Mouse (Mus musculus) layer of hippocampus, adult 8-10 months (tissue): ENCODE measurements around the gene Usp31. TPM values are rescaled to one million over a fixed set of nuclear protein-coding genes. Genes with fewer than 3 reads are reported as not detected.
A peak's percentile ranks its signal among the peaks of the same experiment; 100 is the strongest.

ENCODE experiments used
- DNase-seq, 2 experiments: peaks; one replicate each; pipeline ENCODE4 v3.0.0; 2022; ENCODE audit warnings: low spot score in 2 of 2
- total RNA-seq, 4 experiments: library from RNA; stranded (reverse); gene quantifications; 2 replicates each; pipeline ENCODE4 v1.2.4; 2022

Gene Usp31
- total RNA-seq, 4 experiments from 2014 or later: 52.1 to 73.5 (median 62.9) TPM

DNA sequence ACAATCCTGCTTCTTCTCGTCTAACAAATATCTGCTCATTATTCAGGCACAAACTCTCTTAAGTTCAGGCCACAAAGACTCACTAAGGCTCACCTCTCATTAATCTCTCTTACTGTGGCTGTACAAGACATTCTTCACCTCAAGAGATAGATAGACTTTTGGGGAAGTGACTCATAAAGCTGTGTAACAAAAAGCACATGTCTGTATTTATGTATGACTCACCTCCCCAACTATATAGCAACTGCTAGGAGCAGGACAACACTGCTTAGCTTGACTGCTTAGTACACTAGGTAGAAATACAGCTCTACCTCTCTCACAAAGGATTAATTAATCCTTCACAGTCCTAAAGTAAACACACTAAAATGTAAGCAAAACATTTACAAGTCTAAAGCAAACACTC, 46.3 kb downstream of the Usp31 start:
- DNase-seq: no peak

DNA sequence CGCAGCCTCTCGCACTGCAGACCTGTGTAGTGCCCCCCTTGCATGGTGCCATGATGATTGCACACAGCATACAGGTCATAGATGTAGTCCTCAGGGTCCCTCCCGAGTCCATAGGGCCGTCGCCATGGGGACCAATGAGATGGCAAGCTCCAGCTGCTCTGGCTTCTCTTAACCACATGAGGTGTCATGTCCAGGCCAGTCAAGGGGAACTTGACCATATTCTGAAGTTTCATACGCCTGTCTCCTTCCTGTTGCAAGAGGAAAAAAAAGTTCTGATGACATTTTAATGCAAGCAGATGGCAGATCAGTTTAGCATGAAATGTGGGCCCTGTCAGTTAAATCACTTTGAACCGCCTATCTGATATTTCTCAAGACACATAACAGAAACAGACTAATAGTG, 48.2 kb downstream of the Usp31 start:
- DNase-seq: no peak

DNA sequence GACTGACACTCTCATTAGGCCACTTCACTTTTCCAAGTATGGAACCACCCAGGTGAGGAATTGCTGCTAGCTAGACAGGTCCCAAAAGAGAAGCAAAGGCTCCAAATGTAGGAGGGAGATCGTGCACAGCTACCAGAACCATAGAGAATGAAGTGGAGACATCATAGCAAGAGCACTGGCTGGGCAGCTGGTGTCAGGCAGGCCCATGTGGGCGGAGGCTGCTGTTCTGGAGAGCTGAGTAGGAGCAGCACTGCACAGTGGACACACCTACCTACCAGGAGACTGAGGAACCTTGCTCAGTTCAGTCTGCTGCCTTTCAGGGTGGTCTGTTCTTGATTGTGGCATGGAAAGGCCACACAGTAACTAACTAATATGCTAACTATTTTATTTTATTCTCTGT, 52.4 kb downstream of the Usp31 start:
- no peak for DNase-seq

DNA sequence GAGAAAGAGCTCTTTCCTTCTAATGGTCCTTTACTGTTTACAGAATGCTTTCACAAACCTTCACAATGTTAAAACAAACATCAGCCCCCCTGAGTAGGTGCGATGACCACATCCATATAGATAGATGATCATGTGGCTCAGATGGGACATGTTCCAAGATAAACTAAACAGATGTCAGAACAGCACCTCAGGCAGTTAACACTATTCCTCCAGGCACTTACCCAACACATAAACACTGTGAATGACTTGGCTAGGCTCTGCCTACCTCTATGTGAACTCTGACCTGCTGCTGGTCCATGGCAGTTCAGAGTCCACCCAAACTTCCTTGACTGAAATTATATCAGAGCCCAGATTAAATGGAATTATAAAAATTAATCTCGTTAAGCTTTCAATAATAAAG, 54.4 kb downstream of the Usp31 start:
- DNase-seq: no peak

DNA sequence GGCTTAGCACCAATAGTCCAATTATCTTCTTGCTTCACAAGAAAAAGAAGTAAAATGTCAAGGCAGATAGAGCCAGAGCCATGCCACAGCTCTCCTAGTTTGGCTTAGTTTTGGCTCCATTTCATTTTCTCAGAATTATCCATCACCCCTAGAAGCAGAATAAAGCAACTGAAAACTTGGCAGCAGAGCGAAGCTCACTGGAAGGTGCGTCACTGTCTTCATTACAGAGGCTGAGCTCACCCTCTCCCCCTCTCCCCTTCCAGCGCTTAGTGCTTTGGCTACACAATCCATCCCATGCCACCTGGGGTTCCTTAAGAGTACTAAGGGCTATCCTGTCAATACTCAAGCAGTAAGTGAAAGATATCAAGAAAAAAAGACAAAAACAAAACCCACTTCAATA, 56.3 kb downstream of the Usp31 start:
- no peak for DNase-seq

DNA sequence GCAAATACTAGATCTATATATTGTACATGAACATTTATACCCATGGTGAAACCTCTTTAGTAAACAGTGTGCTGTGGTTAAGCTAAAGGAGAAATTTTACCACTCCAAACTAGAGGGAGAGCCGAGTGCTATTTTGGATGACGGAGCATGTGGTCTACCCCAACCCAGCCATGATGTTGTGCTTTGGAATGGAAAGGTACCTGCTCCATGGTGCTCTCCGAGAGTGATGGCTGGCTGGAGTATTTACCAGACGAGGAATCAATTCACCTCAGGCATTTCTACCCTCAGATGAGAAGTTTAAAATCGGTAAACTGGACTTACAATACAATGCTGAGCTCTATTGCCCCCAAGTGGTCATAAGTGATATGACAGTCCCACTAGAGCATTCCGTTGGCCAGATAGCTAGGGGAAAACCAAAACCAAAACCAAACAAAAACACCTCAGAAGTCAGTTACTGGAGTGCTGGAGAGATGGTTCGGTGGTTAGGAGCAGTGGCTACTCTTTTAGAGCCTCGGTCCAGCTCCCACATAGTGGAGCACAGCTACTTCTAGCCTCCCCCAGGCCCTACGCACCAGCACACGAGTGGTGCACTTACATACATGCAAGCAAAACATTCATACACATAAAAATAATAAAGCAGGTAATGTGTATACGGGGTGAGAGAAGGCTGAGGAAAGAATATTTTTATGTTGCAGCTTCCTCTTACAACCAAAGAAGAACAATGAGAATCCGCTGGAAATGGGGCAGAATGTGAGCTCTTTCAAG, 65.9 kb downstream of the Usp31 start:
- DNase-seq: peak; percentile 34 to 67

DNA sequence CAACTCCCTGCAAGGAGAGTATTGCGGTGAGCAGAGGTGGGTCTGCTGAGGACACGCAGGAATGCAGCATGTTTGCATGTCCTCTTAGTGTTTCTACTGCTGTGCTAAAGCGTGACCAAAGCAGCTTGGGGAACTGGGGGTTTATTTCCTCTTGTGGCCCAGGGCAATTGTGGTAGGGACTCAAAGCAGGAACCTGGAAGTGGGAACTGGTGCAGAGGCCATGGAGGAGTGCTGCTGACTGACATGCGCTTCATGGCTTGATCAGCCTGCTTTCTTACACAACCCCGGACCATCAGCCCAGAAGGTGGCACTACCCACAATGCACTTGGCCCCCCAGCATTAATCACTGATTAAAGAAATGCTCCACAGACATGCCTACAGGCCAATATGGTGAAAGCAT, 70.3 kb downstream of the Usp31 start:
- DNase-seq: no peak

DNA sequence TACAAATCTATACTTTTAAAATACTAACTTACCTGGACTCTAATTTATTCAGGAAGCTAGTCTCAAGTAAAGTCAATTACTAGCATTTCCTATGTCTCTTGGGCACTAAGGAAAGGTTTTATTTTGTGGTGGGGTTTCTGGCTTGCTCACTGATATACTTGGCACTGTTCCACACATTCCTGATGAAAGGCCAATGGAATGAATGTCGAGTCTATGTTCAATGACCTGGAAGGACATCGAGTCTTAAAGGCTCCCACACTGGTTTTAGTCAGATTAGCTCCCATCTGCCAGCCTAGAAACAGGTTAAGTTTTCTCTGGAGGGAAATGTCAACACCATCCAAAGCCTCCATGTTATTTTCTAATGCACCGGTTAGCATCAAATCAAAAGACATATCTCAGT, 72.8 kb downstream of the Usp31 start:
- no peak for DNase-seq

DNA sequence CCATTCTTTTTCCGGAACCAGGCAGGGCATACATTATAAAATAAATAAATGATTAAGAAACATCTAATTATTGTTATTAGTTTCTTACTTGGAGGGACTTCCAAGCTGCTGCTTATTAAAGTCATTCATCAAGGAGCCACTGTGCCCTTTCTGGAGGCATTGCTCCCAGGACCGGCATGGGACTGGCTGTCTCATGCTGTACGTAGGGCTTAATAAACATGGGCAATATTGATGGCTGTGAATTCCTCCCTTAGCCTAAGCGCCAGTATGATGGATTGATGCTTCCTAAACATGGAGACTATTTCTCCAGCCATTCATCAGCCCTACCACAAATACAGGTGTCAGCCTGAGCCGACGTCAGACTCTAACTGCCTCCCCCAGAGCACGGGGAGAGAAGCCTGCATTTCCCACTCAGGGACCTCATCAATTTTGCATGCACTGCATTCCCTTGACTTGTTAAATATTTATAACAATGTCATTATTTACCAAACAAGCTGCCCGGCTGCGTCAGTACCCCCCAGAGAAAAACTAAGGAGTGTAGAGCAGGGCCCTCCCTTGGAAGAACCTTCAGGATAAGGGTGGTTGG, 84.1 kb downstream of the Usp31 start:
- no peak for DNase-seq

DNA sequence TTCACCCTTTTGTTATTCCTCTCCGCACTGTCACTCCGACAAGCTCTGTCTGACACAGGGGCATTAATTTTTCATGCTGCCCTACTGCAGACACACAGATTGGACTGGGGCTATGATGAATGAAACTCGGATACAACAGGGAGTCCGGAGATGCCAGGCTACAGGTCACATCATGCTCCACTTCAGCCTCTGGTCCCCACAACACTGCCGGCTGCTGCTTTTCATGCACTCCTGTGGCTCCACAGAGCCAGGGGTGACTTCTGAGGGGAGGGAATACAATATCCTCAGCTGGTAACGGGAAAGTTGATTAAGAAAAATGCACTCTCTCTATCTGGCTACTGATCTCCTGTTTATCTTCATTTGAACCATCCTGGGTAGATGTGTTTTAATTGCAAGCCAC, 84.6 kb downstream of the Usp31 start:
- DNase-seq: no peak

DNA sequence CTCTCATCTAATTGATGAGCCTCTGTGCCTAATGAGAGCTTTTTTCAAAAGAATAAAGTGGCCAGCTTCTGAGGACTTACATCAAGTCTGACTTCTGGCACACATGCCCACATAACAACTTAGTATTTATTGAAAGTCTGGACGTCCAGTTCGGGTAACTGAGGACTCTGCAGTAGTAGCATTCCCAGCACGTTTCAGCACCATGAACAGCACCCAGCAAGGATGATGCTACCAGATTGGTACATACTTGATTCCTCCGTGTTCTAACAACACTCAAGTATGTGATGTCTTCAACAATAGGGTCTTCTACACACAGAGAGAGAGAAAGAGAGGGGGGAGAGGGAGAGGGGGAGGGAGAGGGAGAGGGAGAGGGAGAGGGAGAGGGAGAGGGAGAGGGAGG, 105.4 kb downstream of the Usp31 start:
- no peak for DNase-seq

DNA sequence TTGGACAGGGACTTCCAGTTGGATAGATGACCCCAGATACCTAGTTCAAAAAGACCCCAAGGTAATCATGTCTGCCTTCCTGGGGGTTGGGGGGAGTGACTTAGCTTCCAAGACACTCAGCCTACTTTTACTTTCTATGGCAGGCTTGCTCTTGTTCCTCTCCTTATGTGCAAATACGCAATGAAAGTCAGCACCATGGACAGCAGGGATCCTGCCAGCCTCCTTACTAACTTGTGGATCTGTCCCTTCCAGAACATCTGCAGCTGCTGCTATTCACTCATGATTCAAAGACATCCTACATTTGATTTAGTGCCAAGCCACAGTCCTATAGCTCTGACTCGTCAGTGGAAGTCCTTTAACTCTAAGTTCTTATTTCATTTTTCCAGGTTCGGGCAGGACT, 110.7 kb downstream of the Usp31 start:
- no peak for DNase-seq

DNA sequence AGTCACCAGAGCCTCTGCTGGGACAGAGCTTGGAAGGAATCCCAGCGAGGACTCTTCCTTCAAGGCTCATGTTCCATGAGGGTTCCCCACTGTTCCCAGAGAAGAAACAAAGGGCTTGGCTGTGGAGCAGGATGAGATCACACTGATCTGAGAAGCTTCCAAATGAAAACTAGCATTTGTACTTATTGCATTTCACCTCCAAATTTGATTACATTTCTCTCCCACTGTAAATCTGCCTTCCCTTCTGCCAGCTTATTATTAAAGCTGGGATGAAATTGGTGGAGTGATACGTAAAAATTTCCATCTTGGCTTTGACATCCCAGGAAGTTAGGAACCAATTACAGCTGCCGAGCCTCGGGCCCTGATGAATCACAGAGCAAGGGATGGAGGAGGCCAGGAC, 111.6 kb downstream of the Usp31 start:
- peak; percentile 32 to 38 for DNase-seq

DNA sequence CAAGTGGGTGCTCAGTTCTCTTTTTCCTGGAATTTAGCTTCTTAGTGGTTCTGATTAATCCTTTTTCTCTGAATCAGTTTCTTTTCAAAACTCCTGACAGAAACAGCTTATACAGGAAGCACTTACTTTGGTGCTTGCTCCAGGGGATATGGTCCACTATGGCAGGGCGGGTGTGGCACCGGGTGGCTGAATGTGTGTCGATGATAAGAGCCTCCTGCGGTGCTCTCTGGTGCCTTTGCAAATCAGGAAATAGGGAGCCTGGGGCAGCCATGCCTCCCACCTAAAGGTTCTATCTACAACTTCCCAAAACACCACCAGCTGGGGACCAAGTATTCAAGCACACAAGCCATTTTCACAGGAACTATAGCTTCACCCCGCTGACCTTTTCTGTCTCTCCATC, 112.0 kb downstream of the Usp31 start:
- no peak for DNase-seq

DNA sequence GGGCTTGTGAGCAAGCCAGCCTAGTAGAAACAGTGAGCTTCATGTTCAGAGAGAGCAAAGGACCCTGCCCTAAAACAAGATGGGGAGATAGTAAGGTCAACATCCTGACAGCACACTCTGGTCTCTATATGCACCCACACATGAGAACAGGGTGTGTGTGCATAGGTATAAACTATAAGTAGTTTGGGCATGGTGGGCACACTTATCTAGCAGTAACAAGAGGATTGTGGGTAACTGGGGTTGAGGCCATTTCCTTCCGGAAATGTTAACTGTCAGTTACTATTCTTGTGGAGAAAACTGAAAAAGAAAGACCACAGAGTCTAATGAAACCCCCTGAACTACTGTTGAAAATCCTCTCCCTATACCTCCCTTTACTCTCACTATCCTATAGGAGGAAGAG, 112.4 kb downstream of the Usp31 start:
- no peak for DNase-seq

Other genes starting within 250 kb of the Usp31 start
- under 1 TPM; 0.23 to 0.51 (median 0.33) TPM for gene Scnn1g, start 27.2 kb upstream of the Usp31 start, total RNA-seq
- gene Scnn1b, start 157.8 kb upstream of the Usp31 start, total RNA-seq: not detected